Mouse (Mus musculus): ENCODE data around the gene 4930558K02Rik. TPM values are rescaled to one million over a fixed set of nuclear protein-coding genes. Genes with fewer than 3 reads are reported as not detected.

4930558K02Rik gene
- polyA plus RNA-seq, 1 experiment from 2014 or later = not detected

- Histone ChIP-seq H3K27ac (ENCODE audit: low read length) (no peak overlapping the region), H3K27me3 (ENCODE audit: control insufficient read depth, insufficient read depth, low read length) (no peaks in the 10 kb centered on the region), H3K4me1 (ENCODE audit: control insufficient read depth, insufficient read depth, low read length) (no peaks in the 10 kb centered on the region), H3K9me3 (ENCODE audit: control insufficient read depth, low read depth, low read length) (no peaks in the 10 kb centered on the region), H3K4me2 (replicated peaks; ENCODE audit: low read depth, low read length) (no peak overlapping the region), H3K4me3 (ENCODE audit: low read depth, low read length) (no peak overlapping the region), H3K9ac (replicated peaks; ENCODE audit: low read depth, low read length) (no peak overlapping the region), H3K36me3 (ENCODE audit: control insufficient read depth, insufficient read depth, low read length) (no peaks in the 10 kb centered on the region)
- ATAC-seq (ENCODE audit: insufficient number of reproducible peaks, insufficient read depth, low FRiP score, low read depth) = no peak
- WGBS = 63% methylated on average over 5 of the region's 5 CpGs
Measured at GRCm38 (mm10) chr1:161951009-161951779, 28.2 kb downstream of the 4930558K02Rik start.

DNA sequence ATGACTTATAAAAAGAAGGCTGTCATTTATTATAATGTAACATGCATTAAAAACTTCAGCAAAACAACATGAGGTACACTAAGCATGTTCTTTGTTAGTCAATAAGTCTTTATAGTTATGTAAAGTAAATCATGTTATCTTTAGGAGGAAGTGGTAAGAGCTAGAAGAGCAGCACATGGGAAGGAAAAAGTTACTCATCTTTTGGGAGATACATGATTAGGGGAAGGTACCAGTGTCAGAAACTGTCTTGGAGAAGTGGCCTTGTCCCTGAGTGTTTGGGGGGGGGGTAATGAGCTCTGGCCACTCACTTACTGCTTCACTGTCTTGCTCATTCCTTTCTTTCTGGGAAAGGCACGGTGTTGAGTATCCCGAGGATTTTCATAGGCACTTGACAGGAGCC is 37.4 kb downstream of the 4930558K02Rik start:
- no peak for ATAC-seq (ENCODE audit: insufficient number of reproducible peaks, insufficient read depth, low FRiP score, low read depth)
- Histone ChIP-seq H3K4me3 (ENCODE audit: low read depth, low read length) (no peak overlapping the region), H3K9ac (replicated peaks; ENCODE audit: low read depth, low read length) (no peak overlapping the region), H3K4me2 (replicated peaks; ENCODE audit: low read depth, low read length) (no peak overlapping the region), H3K27ac (ENCODE audit: low read length) (no peak overlapping the region), H3K27me3 (ENCODE audit: control insufficient read depth, insufficient read depth, low read length) (no peaks in the 10 kb centered on the region), H3K36me3 (ENCODE audit: control insufficient read depth, insufficient read depth, low read length) (no peaks in the 10 kb centered on the region), H3K9me3 (ENCODE audit: control insufficient read depth, low read depth, low read length) (no peaks in the 10 kb centered on the region), H3K4me1 (ENCODE audit: control insufficient read depth, insufficient read depth, low read length) (no peaks in the 10 kb centered on the region)
- 79% methylated on average over 2 of the region's 2 CpGs for WGBS

- no peaks in the 10 kb centered on the region for H3K9me3 ChIP-seq (ENCODE audit: control insufficient read depth, low read depth, low read length)
- H3K27ac ChIP-seq (ENCODE audit: low read length) = no peak overlapping the region
- H3K9ac ChIP-seq (replicated peaks; ENCODE audit: low read depth, low read length) = no peak overlapping the region
- no peaks in the 10 kb centered on the region for H3K27me3 ChIP-seq (ENCODE audit: control insufficient read depth, insufficient read depth, low read length)
- no peaks in the 10 kb centered on the region for H3K4me1 ChIP-seq (ENCODE audit: control insufficient read depth, insufficient read depth, low read length)
- H3K36me3 ChIP-seq (ENCODE audit: control insufficient read depth, insufficient read depth, low read length) = no peaks in the 10 kb centered on the region
- H3K4me3 ChIP-seq (ENCODE audit: low read depth, low read length) = no peak overlapping the region
- ATAC-seq (ENCODE audit: insufficient number of reproducible peaks, insufficient read depth, low FRiP score, low read depth) = no peak
- H3K4me2 ChIP-seq (replicated peaks; ENCODE audit: low read depth, low read length) = no peak overlapping the region
- 78% methylated on average over 4 of the region's 4 CpGs for WGBS
Measured at GRCm38 (mm10) chr1:161932286-161932685, 47.1 kb downstream of the 4930558K02Rik start.

DNA sequence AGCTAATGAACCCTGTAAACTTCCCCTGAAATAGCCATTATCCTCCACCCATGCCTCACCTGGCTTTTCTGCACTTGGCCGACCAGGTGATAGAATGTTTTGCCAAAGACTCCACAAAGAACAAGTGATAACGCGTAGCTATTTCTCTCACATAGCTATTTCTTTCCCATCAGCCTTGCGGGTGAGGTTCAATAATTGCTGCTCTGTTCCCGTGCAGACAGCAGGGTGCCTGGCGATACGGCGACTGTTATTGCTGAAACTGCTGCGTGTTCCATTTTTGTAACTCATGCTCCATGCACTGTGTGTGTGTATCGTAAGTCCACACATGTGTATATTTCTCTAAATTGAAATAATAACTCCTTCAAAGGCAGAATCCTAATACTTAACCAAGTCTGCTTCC is 47.6 kb downstream of the 4930558K02Rik start:
- Histone ChIP-seq H3K4me1 (ENCODE audit: control insufficient read depth, insufficient read depth, low read length) (no peaks in the 10 kb centered on the region), H3K4me2 (replicated peaks; ENCODE audit: low read depth, low read length) (no peak overlapping the region), H3K9ac (replicated peaks; ENCODE audit: low read depth, low read length) (no peak overlapping the region), H3K27me3 (ENCODE audit: control insufficient read depth, insufficient read depth, low read length) (no peaks in the 10 kb centered on the region), H3K36me3 (ENCODE audit: control insufficient read depth, insufficient read depth, low read length) (no peaks in the 10 kb centered on the region), H3K27ac (ENCODE audit: low read length) (no peak overlapping the region), H3K9me3 (ENCODE audit: control insufficient read depth, low read depth, low read length) (no peaks in the 10 kb centered on the region), H3K4me3 (ENCODE audit: low read depth, low read length) (no peak overlapping the region)
- 81% methylated on average over 10 of the region's 10 CpGs for whole genome bisulfite sequencing
- no peak for ATAC-seq (ENCODE audit: insufficient number of reproducible peaks, insufficient read depth, low FRiP score, low read depth)

- Histone ChIP-seq H3K9me3 (ENCODE audit: control insufficient read depth, low read depth, low read length) (no peaks in the 10 kb centered on the region), H3K27me3 (ENCODE audit: control insufficient read depth, insufficient read depth, low read length) (no peaks in the 10 kb centered on the region), H3K36me3 (ENCODE audit: control insufficient read depth, insufficient read depth, low read length) (no peaks in the 10 kb centered on the region), H3K4me1 (ENCODE audit: control insufficient read depth, insufficient read depth, low read length) (no peaks in the 10 kb centered on the region), H3K4me2 (replicated peaks; ENCODE audit: low read depth, low read length) (no peak overlapping the region), H3K27ac (ENCODE audit: low read length) (no peak overlapping the region), H3K4me3 (ENCODE audit: low read depth, low read length) (no peak overlapping the region), H3K9ac (replicated peaks; ENCODE audit: low read depth, low read length) (no peak overlapping the region)
- 68% methylated on average over 4 of the region's 4 CpGs for WGBS
- ATAC-seq (ENCODE audit: insufficient number of reproducible peaks, insufficient read depth, low FRiP score, low read depth) = no peak
Measured at GRCm38 (mm10) chr1:161931313-161931712, 48.1 kb downstream of the 4930558K02Rik start.

- no peak overlapping the region for H3K9ac ChIP-seq (replicated peaks; ENCODE audit: low read depth, low read length)
- no peaks in the 10 kb centered on the region for H3K4me1 ChIP-seq (ENCODE audit: control insufficient read depth, insufficient read depth, low read length)
- H3K4me3 ChIP-seq (ENCODE audit: low read depth, low read length) = no peak overlapping the region
- no peak overlapping the region for H3K4me2 ChIP-seq (replicated peaks; ENCODE audit: low read depth, low read length)
- no peak overlapping the region for H3K27ac ChIP-seq (ENCODE audit: low read length)
- no peaks in the 10 kb centered on the region for H3K27me3 ChIP-seq (ENCODE audit: control insufficient read depth, insufficient read depth, low read length)
- no peaks in the 10 kb centered on the region for H3K9me3 ChIP-seq (ENCODE audit: control insufficient read depth, low read depth, low read length)
- no peak for ATAC-seq (ENCODE audit: insufficient number of reproducible peaks, insufficient read depth, low FRiP score, low read depth)
- H3K36me3 ChIP-seq (ENCODE audit: control insufficient read depth, insufficient read depth, low read length) = no peaks in the 10 kb centered on the region
- WGBS = 87% methylated on average over 2 of the region's 2 CpGs
Measured at GRCm38 (mm10) chr1:161927976-161928375, 51.5 kb downstream of the 4930558K02Rik start.

DNA sequence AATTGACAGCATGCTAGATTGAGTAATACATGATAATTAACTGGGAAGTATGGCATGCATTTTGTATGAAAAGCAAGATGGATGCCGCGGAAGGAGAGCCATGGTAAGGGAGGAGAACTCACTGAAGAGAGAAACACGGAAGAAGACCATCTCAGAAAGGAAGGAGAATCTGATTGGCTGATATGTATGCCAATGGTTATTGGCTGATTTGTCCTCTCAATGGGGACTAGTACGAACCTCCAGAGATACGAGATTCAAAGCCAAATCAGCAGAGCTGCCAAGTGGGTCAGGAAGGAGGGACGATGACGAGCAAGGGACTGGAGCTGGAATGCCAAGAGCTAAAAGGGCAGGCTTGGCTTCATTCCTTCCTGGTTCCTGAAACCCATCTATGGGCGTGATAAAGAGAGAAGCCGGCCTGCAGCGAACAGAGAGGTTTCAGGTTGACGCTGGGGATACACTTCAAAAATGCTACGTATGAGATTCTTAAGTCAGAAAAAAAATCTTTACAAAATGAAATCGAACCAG is 54.1 kb downstream of the 4930558K02Rik start:
- H3K9me3 ChIP-seq (ENCODE audit: control insufficient read depth, low read depth, low read length) = no peaks in the 10 kb centered on the region
- no peaks in the 10 kb centered on the region for H3K4me1 ChIP-seq (ENCODE audit: control insufficient read depth, insufficient read depth, low read length)
- no peak overlapping the region for H3K4me2 ChIP-seq (replicated peaks; ENCODE audit: low read depth, low read length)
- ATAC-seq (ENCODE audit: insufficient number of reproducible peaks, insufficient read depth, low FRiP score, low read depth) = no peak
- no peak overlapping the region for H3K27ac ChIP-seq (ENCODE audit: low read length)
- H3K27me3 ChIP-seq (ENCODE audit: control insufficient read depth, insufficient read depth, low read length) = no peaks in the 10 kb centered on the region
- no peak overlapping the region for H3K9ac ChIP-seq (replicated peaks; ENCODE audit: low read depth, low read length)
- no peak overlapping the region for H3K4me3 ChIP-seq (ENCODE audit: low read depth, low read length)
- H3K36me3 ChIP-seq (ENCODE audit: control insufficient read depth, insufficient read depth, low read length) = no peaks in the 10 kb centered on the region
- WGBS = 78% methylated on average over 13 of the region's 13 CpGs

DNA sequence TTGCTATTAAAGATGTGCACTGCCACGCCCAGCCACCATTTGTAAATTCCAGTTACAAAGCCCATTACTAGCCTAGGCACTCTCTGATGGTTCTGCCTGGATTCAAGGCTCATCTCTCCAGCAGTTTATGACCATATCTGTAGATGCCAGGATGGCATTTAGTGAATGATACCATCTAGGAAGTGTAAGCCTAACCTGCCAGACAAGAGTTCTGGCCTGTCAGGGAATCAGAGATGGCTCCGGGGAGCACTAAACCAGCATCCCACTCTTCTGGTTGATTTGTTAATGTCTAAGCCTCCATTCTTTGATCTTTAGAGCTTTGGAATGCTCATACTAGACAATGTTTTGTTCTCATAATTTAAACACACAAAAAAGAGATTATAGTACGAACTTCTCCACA is 55.1 kb downstream of the 4930558K02Rik start:
- no peak overlapping the region for H3K27ac ChIP-seq (ENCODE audit: low read length)
- no peaks in the 10 kb centered on the region for H3K36me3 ChIP-seq (ENCODE audit: control insufficient read depth, insufficient read depth, low read length)
- no peaks in the 10 kb centered on the region for H3K9me3 ChIP-seq (ENCODE audit: control insufficient read depth, low read depth, low read length)
- no peaks in the 10 kb centered on the region for H3K4me1 ChIP-seq (ENCODE audit: control insufficient read depth, insufficient read depth, low read length)
- H3K27me3 ChIP-seq (ENCODE audit: control insufficient read depth, insufficient read depth, low read length) = no peaks in the 10 kb centered on the region
- H3K9ac ChIP-seq (replicated peaks; ENCODE audit: low read depth, low read length) = no peak overlapping the region
- no peak overlapping the region for H3K4me2 ChIP-seq (replicated peaks; ENCODE audit: low read depth, low read length)
- 70% methylated on average over 3 of the region's 3 CpGs for WGBS
- ATAC-seq (ENCODE audit: insufficient number of reproducible peaks, insufficient read depth, low FRiP score, low read depth) = no peak
- no peak overlapping the region for H3K4me3 ChIP-seq (ENCODE audit: low read depth, low read length)

DNA sequence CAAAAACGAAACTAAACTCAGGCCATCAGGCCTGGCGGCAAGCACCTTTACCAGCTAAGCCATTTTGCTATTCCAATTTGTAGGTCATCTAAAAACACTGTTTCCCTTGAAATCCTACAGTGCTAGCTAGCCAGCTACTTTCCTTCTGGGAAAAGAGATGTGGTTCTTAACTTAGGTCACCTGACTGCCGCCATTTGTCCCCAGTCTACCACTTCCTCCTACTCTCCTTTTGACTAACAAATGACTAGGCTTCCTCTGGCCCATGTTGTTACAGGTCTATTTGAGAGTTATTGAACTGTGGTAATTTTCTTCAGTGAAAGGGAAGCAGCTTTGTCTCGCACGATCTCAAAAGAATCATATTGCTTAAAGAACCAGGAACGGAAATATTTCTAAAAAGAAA is 57.5 kb downstream of the 4930558K02Rik start:
- H3K4me2 ChIP-seq (replicated peaks; ENCODE audit: low read depth, low read length) = no peak overlapping the region
- H3K4me1 ChIP-seq (ENCODE audit: control insufficient read depth, insufficient read depth, low read length) = no peaks in the 10 kb centered on the region
- no peak overlapping the region for H3K9ac ChIP-seq (replicated peaks; ENCODE audit: low read depth, low read length)
- H3K36me3 ChIP-seq (ENCODE audit: control insufficient read depth, insufficient read depth, low read length) = no peaks in the 10 kb centered on the region
- no peak overlapping the region for H3K4me3 ChIP-seq (ENCODE audit: low read depth, low read length)
- no peak for ATAC-seq (ENCODE audit: insufficient number of reproducible peaks, insufficient read depth, low FRiP score, low read depth)
- H3K27ac ChIP-seq (ENCODE audit: low read length) = no peak overlapping the region
- 85% methylated on average over 6 of the region's 6 CpGs for WGBS
- no peaks in the 10 kb centered on the region for H3K9me3 ChIP-seq (ENCODE audit: control insufficient read depth, low read depth, low read length)
- H3K27me3 ChIP-seq (ENCODE audit: control insufficient read depth, insufficient read depth, low read length) = no peaks in the 10 kb centered on the region
